Mouse (Mus musculus): ENCODE results near the gene Spast.

GRCm38 (mm10) chr17:74432631-74433030 lies 93.8 kb downstream of the Spast start:
- no peak for TF ChIP-seq POLR2A (IDR thresholded peaks at IDR 0.05; ENCODE audit: borderline replicate concordance, extremely low read depth, insufficient read depth, insufficient read length, poor library complexity, severe bottlenecking)
- no peak for TF ChIP-seq CTCF (IDR thresholded peaks at IDR 0.05; ENCODE audit: borderline replicate concordance, extremely low read depth, insufficient read depth, insufficient read length)

All from brain, embryonic 14.5 days (tissue).